Mouse (Mus musculus): ENCODE measurements at regions not wholly inside any gene's neighbourhood (a gene's known extent, or its start where the extent isn't known, plus 50 kb on each side); places are given as distances from the start of the nearest gene placed in this dataset.

DNA sequence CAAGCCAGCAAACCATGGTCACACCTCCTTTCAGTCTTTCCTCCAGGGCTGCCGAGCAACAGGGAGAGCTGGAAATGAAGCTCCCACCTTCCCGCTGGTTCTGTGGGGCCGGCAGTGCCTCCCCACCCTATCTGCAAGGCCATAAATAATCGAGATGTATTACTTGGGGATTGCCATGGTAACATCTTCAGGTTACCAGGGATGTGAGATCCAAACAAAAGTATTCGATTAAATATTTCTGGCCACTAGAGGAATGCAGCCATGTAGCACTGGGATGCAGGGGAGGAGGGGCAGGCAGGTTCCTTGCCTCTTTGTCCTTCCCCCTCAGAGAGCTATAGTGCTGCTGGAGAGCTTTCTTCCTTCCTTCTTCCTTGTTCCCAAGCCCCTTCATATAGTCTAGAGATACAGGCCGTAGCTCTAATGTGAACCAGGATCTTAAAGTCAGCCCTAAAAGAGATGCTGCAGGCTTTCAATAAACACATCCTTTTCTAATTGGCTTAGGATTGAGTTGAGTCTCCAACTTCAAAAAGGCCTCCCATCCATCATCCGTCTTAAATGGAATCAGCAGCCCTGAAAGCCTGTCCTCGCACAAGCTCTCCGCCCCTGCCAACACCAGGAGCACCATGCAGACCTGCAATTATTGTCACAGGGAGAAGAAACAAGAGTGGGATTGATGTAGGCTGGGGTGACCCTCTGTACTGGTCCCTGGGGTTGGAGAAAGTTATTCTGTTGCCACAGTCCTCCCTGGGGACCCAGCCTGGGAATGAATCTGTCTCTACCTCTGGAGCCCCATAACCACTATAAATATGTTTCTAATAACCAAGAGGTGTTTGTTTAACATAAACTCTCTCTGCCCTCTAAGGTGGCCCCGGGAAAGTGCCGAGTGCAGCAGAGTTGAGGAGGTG lies 290.6 kb upstream of the 4931429L15Rik start:
- no peak overlapping the region for H3K27ac ChIP-seq (ENCODE audit: insufficient read depth, low read length)
- TF ChIP-seq POLR2A (IDR thresholded peaks at IDR 0.05; ENCODE audit: borderline replicate concordance, insufficient read depth, low read length) (no peak), CTCF (IDR thresholded peaks at IDR 0.05; ENCODE audit: borderline replicate concordance, insufficient read depth, low read depth, low read length) (no peak)
- DNase-seq, result no peak
- H3K4me1 ChIP-seq (ENCODE audit: control insufficient read depth, insufficient read depth, low read length), result no peaks in the 10 kb centered on the region
- 72% methylated on average over 11 of the region's 11 CpGs for WGBS
- no peak overlapping the region for H3K4me3 ChIP-seq (replicated peaks; ENCODE audit: insufficient read depth, low read depth, low read length)
- H3K27me3 ChIP-seq (ENCODE audit: control insufficient read depth, insufficient read depth, low read length), result no peaks in the 10 kb centered on the region

DNA sequence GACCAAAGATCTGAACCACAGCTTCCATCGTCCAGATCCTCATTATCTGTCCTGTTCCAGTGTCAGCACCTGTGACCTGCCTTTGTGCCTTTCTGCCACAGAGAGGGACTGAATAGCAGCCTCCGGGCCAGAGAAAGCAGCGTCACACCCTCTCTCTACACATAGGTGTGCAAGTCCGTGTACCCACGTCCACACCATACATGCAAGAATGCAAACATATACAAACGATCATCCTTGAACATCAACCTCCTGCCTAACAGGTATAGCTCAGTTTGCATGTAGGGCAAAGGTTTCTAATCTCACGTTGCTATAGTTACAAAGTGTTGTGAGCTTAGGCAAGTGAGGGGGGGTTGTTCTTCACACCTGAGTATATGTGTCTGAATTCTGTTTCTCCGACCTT lies 288.9 kb upstream of the 4931429L15Rik start:
- H3K27ac ChIP-seq (ENCODE audit: insufficient read depth, low read length), result no peak overlapping the region
- 92% methylated on average over 8 of the region's 8 CpGs for WGBS
- H3K27me3 ChIP-seq (ENCODE audit: control insufficient read depth, insufficient read depth, low read length), result no peaks in the 10 kb centered on the region
- no peaks in the 10 kb centered on the region for H3K4me1 ChIP-seq (ENCODE audit: control insufficient read depth, insufficient read depth, low read length)
- no peak overlapping the region for H3K4me3 ChIP-seq (replicated peaks; ENCODE audit: insufficient read depth, low read depth, low read length)
- no peak for TF ChIP-seq POLR2A (IDR thresholded peaks at IDR 0.05; ENCODE audit: borderline replicate concordance, insufficient read depth, low read length)
- no peak for TF ChIP-seq CTCF (IDR thresholded peaks at IDR 0.05; ENCODE audit: borderline replicate concordance, insufficient read depth, low read depth, low read length)
- DNase-seq, result no peak

DNA sequence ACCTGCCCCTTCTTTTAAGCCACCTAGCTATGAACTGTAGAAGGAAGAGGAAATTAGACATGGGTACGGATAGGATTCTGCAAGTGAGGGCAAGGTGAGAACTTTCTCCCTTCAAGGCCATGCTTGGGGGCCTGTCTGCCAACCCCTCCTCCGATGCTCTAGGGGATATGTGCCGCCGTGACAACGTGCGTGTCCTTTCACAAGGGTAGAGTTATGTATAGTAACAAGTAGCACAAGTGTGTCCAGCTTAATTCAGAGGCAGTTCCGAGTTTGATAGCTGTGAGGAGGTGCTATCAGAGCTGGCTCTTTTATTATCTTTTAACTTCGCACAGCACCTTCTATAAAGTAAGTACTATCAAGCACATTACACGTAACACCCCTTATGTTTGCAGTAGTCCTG lies 281.0 kb upstream of the 4931429L15Rik start:
- no peak for DNase-seq
- WGBS, result 98% methylated on average over 9 of the region's 9 CpGs
- no peak overlapping the region for H3K4me3 ChIP-seq (replicated peaks; ENCODE audit: insufficient read depth, low read depth, low read length)
- no peak overlapping the region for H3K27ac ChIP-seq (ENCODE audit: insufficient read depth, low read length)
- TF ChIP-seq POLR2A (IDR thresholded peaks at IDR 0.05; ENCODE audit: borderline replicate concordance, insufficient read depth, low read length), result no peak
- H3K27me3 ChIP-seq (ENCODE audit: control insufficient read depth, insufficient read depth, low read length), result no peaks in the 10 kb centered on the region
- H3K4me1 ChIP-seq (ENCODE audit: control insufficient read depth, insufficient read depth, low read length), result peaks cover 15% of the 10 kb centered on the region

DNA sequence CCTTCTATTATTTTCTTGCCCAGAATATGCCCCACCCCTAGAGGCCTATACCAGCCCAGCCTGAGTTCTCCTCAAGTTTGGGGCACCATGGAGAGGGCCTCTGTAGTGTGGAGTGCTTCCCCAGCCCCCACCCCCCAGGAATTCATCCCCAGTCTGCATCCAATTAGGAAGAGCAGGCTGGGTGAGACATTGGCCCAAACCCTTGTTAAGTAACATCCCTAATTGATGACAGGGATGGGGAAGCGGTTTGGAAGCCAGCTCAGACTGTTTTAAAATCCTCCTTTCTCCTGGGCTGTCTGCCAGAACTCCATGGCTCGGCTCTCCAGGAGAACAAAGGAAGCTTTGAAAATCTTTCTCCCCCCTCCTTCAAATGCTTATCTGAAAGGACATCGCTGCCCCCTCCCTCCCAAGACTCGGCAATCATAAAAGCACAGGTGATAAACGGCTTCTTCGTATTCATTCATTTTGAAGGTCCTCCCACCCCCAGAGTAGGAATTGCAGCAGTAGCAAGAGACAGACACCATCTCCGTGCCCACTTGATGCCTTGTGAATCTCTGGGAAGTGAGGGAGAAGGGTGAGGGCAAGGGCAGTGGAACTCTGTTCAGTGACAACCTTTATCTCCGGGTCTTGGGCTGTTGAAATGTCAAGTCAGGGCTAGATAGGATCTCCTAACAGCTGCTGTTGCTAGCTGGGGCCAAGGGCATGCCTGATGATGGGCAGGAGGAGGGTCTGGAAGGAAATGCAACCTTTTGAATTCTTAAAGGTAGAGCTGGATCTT lies 280.3 kb upstream of the 4931429L15Rik start:
- WGBS, result 47% methylated on average over 8 of the region's 8 CpGs
- Histone ChIP-seq H3K4me3 (replicated peaks; ENCODE audit: insufficient read depth, low read depth, low read length) (no peak overlapping the region), H3K27me3 (ENCODE audit: control insufficient read depth, insufficient read depth, low read length) (no peaks in the 10 kb centered on the region), H3K27ac (ENCODE audit: insufficient read depth, low read length) (no peak overlapping the region), H3K4me1 (ENCODE audit: control insufficient read depth, insufficient read depth, low read length) (peaks cover 15% of the 10 kb centered on the region)
- peak; percentile 25 to 40 for DNase-seq
- TF ChIP-seq POLR2A (IDR thresholded peaks at IDR 0.05; ENCODE audit: borderline replicate concordance, insufficient read depth, low read length) (no peak), CTCF (IDR thresholded peaks at IDR 0.05; ENCODE audit: borderline replicate concordance, insufficient read depth, low read depth, low read length) (no peak)

DNA sequence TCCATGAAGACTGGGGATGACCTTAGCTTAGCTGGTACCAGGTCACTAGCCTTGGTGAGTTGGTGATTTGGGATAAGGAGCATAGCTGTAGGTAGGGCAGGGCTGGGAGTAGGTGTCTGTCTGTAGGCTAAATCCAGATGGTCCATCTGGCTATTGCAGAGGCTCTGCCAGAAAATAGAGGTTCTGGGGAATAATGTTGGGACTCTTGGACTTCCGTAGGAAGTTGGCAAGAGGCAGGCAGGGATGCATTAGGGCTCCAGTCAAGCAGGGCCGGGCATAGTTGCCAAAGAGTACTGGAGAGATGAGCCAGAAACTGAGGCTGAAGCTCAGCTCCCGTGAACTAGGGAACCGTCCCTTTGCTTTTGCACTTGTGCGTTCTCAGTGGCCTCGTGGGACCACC lies 278.7 kb upstream of the 4931429L15Rik start:
- 16% methylated on average over 6 of the region's 6 CpGs for WGBS
- DNase-seq, result peak; percentile 65 to 86

DNA sequence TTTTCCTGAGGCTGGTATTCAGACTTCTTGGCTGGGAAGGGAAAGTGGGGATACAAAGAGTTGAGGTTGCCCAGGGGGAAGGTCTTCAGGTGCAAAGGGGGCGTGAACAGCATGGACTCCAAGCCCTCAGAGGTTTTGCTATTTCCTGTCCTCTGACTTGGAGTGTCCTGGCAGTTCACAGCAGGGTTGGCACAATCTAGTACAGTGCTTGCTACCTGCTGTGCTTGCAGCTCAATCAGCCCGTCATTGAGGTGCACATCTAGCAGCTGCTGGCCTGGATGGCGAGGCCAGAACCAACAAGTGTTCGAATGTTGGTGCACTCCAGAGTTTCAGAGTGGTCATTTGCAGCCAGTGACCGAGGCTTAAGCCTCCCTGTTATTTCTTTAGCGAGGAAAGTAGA lies 273.7 kb upstream of the 4931429L15Rik start:
- Histone ChIP-seq H3K4me1 (ENCODE audit: control insufficient read depth, insufficient read depth, low read length) (peaks cover 10% of the 10 kb centered on the region), H3K4me3 (replicated peaks; ENCODE audit: insufficient read depth, low read depth, low read length) (no peak overlapping the region), H3K27me3 (ENCODE audit: control insufficient read depth, insufficient read depth, low read length) (no peaks in the 10 kb centered on the region), H3K27ac (ENCODE audit: insufficient read depth, low read length) (no peak overlapping the region)
- DNase-seq, result peak in 1 of 2 experiments; percentile 52
- TF ChIP-seq POLR2A (IDR thresholded peaks at IDR 0.05; ENCODE audit: borderline replicate concordance, insufficient read depth, low read length) (no peak), CTCF (IDR thresholded peaks at IDR 0.05; ENCODE audit: borderline replicate concordance, insufficient read depth, low read depth, low read length) (no peak)
- WGBS, result 29% methylated on average over 6 of the region's 6 CpGs

More for the DNA sequence above, 278.7 kb upstream of the 4931429L15Rik start:
- Histone ChIP-seq H3K4me3 (replicated peaks; ENCODE audit: insufficient read depth, low read depth, low read length) (no peak overlapping the region), H3K27ac (ENCODE audit: insufficient read depth, low read length) (no peak overlapping the region), H3K4me1 (ENCODE audit: control insufficient read depth, insufficient read depth, low read length) (peaks cover 17% of the 10 kb centered on the region), H3K27me3 (ENCODE audit: control insufficient read depth, insufficient read depth, low read length) (no peaks in the 10 kb centered on the region)
- TF ChIP-seq POLR2A (IDR thresholded peaks at IDR 0.05; ENCODE audit: borderline replicate concordance, insufficient read depth, low read length), result no peak
- TF ChIP-seq CTCF (IDR thresholded peaks at IDR 0.05; ENCODE audit: borderline replicate concordance, insufficient read depth, low read depth, low read length), result no peak

DNA sequence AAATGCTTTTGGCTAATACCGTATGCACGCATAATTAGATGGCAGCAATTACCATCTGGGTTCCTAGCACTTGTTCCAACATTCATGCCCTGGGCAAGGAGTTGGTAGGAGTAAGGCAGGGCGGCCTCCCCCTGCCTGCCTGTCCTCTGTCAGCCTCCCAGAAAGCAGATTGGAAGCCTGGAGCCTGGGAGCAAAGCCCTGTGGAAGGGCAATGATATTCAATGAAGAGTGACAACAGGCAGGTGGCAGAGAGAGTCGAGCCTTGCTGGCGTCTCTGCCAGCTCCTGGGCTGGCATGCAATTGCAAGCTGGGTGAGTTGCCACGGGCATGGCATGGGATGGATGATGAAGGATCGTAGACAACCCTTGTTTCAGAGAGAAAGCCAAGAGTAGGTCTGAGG lies 273.1 kb upstream of the 4931429L15Rik start:
- 9% methylated on average over 7 of the region's 7 CpGs for WGBS
- no peak for TF ChIP-seq POLR2A (IDR thresholded peaks at IDR 0.05; ENCODE audit: borderline replicate concordance, insufficient read depth, low read length)
- TF ChIP-seq CTCF (IDR thresholded peaks at IDR 0.05; ENCODE audit: borderline replicate concordance, insufficient read depth, low read depth, low read length), result no peak
- H3K27me3 ChIP-seq (ENCODE audit: control insufficient read depth, insufficient read depth, low read length), result no peaks in the 10 kb centered on the region
- H3K4me3 ChIP-seq (replicated peaks; ENCODE audit: insufficient read depth, low read depth, low read length), result no peak overlapping the region
- H3K4me1 ChIP-seq (ENCODE audit: control insufficient read depth, insufficient read depth, low read length), result peaks cover 10% of the 10 kb centered on the region
- H3K27ac ChIP-seq (ENCODE audit: insufficient read depth, low read length), result no peak overlapping the region
- DNase-seq, result peak; percentile 75 to 85

Data from cerebellum, adult 2 months (tissue).